Mouse (Mus musculus): ENCODE results near the gene Cdc42se1.

- TF ChIP-seq CTCF (IDR thresholded peaks at IDR 0.05; ENCODE audit: insufficient read depth, low read length) = no peak
- no peak for TF ChIP-seq POLR2A (IDR thresholded peaks at IDR 0.05; ENCODE audit: borderline replicate concordance, extremely low read depth, low read depth, low read length)
Measured at GRCm38 (mm10) chr3:95247660-95248336, 19.3 kb downstream of the Cdc42se1 start.
